Mouse (Mus musculus) T-helper 1 cell (primary cell): ENCODE results near the gene Sept8.

Experiments used
- in situ Hi-C: fragments of 300-600 bp; cut with MboI, MseI; formaldehyde crosslinking; loops from one replicate; pipeline ENCODE4 v1.15.1; 2025; ENCODE audit warnings: high pct_unique_total_duplicates

Gene Sept8

GRCm38 (mm10) chr11:53519207-53520121, at the start of gene Sept8:
TSS of gene Sept8 (plus strand) at chr11:53519257.
- in situ Hi-C loops: no loop called here

DNA sequence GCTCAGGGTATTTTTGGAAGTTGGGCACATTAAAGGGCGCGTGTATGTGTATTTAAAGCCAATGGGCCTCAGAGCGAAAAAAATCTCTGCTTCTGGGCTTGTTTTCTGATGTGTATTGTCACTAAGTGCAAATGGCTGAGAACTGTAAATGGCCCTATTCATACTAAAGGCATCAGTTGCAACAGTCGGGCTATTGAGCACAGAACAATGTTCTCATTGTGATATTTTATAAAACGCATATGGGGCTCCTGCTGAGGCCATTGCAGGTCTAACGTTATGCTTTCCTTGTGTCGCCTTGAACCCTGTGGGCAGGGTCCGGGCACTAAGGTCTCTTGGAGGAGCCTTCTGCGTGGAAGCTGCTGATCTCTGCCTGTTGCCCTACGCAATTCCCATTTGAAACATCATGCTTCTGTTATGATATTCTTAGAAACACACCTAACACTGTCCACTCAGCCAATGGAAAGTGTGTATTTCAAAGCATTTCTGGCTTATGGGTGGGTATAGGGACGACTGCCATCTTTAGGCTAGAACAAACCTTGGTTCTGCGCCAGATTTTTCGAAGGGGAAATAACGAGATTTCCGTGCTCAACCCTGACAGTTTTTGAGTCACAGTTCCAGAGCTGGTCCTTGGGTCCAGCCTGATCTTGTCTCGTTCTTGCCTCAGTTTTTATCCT, 49.6 kb upstream of the Sept8 start:
- in situ Hi-C loops: loop anchor here (5.0 kb wide), 1 partner anchor 268 kb away; no protein-coding TSS in a partner anchor

- in situ Hi-C loops: loop anchor here (5.0 kb wide), 1 partner anchor 267 kb away; no protein-coding TSS in a partner anchor
Observed at GRCm38 (mm10) chr11:53469968-53470695, 48.9 kb upstream of the Sept8 start, which contains the start of gene Gm9837. TSS of gene Gm9837 (minus strand) at chr11:53470479.

- in situ Hi-C loops: no loop called here
Observed at GRCm38 (mm10) chr11:53472709-53473108, 46.3 kb upstream of the Sept8 start.

GRCm38 (mm10) chr11:53475620-53476019, 43.4 kb upstream of the Sept8 start:
- in situ Hi-C loops: no loop called here

- in situ Hi-C loops: no loop called here
Observed at GRCm38 (mm10) chr11:53477833-53478232, 41.2 kb upstream of the Sept8 start.

DNA sequence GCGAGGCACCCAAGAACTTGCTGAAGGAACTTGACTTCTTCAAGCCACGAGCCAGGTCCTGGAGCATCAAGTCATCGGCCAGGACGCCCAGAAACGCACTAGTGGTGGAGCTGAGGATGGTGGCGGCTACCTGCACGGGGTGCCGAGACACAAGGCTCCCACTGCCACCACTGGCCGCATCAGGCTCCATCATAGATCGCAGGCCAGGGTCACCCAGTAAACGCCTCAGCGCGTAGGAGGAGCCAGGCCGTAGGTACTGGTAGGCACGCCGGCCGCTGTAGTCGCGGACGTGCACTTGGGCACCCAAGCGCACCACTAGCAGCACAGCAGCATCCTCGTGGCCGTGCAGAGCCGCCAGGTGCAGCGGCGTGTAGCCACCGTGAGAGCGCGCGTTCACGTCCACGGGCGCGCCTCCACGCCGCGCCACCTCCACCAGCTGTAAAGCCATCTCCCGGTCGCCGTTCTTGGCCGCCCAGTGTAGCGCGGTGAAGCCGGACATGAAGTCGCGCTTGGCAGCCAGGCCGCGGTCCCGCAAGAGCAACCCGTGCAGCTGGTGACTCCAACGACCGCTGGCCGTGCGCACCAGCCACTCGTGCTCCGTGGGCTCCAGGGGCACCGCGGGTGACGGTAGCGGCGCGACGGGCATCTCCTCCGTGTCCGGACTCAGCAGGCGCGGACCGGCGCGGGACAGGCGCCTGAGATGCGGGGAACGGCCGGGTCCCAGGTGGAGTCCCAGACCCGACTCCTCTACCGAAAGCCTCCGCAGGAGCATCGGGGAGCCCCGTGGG, 40.5 kb upstream of the Sept8 start:
- in situ Hi-C loops: no loop called here

DNA sequence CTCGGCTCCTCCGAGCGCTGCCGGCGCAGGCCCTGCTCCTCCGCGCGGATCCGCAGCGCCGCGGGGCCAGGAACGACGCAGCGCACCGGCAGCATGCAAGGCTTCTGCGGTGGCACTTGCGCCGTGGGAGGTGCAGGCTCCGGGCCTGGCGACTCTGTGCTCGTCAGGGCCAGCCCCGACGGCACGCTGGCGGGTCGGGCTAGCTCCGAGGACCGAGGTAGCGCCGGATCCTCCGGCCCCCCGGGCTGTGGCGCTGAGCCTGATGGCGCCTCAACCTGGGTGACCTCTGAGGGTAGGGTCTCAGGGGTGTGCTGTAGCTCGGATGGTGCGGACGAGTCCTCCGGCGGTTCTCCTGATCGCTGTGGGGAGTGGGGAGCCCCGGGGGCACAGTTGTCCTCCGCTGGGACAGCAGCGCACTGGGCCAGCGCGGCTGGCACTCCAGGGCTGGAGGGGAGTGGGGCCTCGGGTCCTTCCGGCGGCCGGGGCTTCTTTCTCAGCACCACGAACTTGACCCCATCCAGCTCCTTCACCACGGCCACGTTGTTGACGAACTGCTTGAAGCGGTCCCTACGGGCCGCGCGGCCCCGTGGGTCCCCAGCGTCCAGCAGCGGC, 39.8 kb upstream of the Sept8 start:
- in situ Hi-C loops: no loop called here

DNA sequence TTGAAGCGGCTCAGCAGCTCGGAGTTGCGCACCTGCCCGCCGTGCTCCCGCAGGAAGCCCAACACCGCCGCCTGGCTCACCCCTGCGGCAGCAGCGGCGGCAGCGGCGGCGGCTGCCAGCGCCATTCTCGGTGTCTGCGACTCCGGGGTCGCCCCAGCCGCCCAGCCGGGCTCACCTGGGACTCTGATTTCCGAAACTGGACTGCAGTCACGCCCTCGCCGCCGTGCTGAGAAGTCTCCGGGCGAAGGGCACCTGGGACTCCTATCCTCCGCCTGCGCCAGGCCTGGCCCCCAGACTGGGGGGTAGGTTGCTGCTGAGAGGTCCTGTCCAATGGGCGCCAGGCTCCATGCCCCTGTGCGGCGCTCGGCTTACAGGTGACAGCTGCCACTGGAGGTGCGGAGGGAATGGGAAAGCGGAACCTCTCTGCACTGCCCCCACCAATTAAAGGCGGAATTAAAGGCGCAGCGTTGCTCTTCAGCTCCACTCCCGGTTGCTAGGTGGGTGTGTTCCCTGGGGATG, 39.2 kb upstream of the Sept8 start, which contains the start of the genes Gm9945 and Sowaha:
Gm9945 (plus strand) TSS at position 384 of the 519 bp plus-strand sequence.
Sowaha (minus strand) TSS at position 492 of the 519 bp plus-strand sequence.
- in situ Hi-C loops: no loop called here

DNA sequence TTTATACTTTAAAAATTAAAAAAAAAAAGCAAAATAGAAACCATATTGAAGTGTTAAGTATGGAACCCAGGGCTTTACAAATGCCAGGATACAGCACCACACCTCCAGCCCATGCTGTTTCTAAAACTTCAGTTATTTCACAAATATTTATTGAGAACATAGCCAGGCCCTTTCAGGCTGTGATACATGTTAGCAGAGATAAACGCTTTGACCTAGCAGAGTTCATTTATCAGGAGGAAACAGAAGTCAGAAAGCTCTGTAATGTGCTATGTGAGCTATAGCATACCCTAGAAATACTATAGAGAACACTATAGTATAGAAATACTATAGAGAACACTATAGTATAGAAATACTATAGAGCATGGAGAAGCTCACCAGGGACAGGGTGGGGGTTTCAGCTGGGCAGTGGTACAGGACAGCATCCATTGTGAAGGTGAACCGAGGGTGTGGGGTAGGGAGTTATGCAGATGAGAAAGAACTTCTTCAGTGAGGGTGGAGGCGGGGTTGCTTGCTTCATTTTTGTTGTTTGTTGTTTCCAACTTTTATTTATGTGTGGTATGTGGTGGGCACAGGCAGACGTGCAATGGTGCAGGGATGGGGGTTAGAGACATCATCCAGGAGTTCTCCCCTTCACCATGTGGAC, 37.8 kb upstream of the Sept8 start:
- in situ Hi-C loops: no loop called here

DNA sequence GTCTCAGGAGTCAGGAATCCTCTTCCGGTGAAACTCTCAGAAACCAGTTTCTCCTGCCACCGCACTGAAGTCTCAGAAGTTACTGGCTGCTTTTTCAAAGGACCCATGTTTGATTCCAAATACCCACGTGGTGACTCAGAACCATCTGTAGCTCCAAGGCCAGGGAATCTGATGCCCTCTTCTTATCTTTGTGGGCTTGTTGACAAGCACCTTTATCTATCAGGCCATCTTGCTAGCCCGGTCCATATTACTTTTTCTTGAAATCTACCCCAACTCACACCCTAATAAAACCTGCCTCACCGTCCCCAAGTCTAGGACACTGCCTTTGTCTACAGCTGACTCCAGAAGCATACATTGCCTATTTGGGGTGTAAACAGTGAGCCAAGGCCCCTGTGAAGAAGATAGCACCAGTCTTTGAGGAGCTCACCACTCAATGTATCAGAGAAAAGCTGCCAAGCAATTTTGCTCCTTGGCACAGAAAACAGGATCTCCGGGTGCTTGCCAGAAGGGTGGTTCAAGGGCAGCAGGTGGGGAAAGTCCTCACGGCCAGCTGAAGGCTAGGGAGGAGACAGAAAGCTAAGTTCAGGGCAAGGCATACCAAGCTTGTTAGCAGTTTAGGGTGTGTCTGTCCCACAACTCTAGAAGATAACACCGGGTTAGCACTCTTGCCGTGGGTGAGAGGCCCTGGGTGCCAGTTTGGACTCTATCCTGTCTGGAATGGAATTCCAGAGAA, 35.7 kb upstream of the Sept8 start:
- in situ Hi-C loops: no loop called here

- in situ Hi-C loops: no loop called here
Observed at GRCm38 (mm10) chr11:53485719-53486118, 33.3 kb upstream of the Sept8 start.

DNA sequence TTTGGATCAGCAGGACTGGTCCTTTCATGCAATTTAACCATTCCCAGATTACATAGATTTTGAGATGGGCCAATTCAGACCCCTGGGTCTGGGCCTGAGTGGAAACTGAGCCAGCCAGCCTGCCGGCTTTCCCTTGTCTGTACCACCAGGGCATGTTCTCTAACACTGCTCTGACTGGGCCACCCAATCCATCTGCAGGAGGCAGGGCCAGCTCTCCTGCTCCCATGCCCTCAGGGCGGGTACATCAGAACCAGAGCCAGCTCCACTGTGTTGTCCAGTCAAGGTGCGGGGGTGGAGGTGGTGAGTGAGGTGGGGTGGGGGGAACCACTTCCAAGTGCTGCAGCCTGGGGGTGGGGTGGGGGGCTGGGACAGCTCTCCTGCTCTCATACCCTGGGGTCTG, 32.7 kb upstream of the Sept8 start:
- in situ Hi-C loops: no loop called here

- in situ Hi-C loops: no loop called here
Observed at GRCm38 (mm10) chr11:53486822-53487594, 32.0 kb upstream of the Sept8 start.

DNA sequence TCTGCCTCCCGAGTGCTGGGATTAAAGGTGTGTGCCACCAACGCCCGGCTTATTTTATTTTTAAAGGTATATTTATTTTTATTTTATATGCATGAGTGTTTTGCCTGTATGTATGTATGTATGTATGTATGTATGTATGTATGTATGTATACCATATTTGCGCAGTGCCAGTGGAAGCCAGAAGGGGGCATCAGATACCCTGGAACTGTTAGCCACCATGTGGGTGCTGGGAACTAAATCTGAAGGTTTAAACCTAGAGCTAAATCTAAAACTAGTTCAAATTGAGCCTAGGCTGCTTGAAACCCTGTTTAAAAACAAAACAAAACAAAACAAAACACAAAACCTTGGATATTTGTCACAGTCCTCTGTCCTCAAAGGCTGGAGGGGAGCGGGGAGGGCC, 30.1 kb upstream of the Sept8 start:
- in situ Hi-C loops: no loop called here

DNA sequence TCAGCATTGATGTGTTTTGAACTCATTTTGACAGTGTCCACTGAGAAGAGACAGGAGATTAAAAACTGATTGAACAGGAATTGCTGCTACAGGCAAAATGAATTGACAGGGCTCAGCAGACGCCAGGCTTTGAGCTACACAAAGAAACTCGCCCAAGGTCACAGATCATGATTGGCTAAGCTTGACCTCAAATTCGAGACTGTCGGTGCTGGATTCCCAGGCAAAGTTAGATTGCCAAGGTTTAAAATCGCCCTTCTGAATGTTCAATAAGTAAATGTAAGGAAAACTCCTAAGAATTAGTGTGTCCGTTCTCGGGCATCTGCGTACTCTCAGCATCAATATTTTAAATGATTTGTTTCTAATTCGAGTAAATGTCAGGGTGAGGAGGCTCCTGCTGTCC, 29.6 kb upstream of the Sept8 start:
- in situ Hi-C loops: no loop called here

GRCm38 (mm10) chr11:53491954-53492401, 27.1 kb upstream of the Sept8 start:
- in situ Hi-C loops: no loop called here

GRCm38 (mm10) chr11:53493243-53493955, 25.7 kb upstream of the Sept8 start:
- in situ Hi-C loops: no loop called here
